Mouse (Mus musculus) monocyte, adult 2 months (primary cell): ENCODE data around the gene Cars.

Experiments used
- DNase-seq, 2 experiments: peaks; one replicate each; pipeline ENCODE4 v3.0.0; 2022; ENCODE audit warnings: low spot score in 2 of 2, low read depth in 1 of 2

Gene Cars

GRCm38 (mm10) chr7:143513763-143514415 lies 86.0 kb downstream of the Cars start:
- no peak for DNase-seq

DNA sequence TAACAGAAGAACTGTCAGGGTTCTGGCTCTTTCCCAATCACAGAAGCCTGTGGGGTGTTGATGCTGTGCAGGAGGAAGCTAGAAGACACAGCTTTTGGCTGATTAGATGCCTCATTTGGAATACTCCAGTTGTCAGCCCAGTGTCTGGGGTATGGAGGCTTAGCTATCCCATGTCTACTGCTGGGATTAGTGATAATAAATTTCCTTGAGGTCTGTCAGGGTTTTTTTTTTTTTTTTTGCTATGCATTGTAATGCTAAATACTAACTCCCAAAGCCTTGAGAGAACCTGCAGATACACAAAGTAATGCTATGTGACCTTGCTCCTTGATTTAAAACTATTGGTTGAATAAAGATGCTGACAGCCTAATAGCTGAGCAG lies 88.6 kb downstream of the Cars start:
- no peak for DNase-seq

GRCm38 (mm10) chr7:143510593-143511334 lies 89.1 kb downstream of the Cars start:
- DNase-seq, result no peak

GRCm38 (mm10) chr7:143509566-143509965 lies 90.3 kb downstream of the Cars start:
- DNase-seq, result no peak
